Mouse (Mus musculus) neural tube, embryonic 11.5 days (tissue): Measurements from ENCODE around the gene Zfp934. TPM values are rescaled to one million over a fixed set of nuclear protein-coding genes. Genes with fewer than 3 reads are reported as not detected.
"Not testable (repeated sequence)": the region's sequence is repeated elsewhere in the genome, so short reads cannot be mapped to it uniquely, and the experiment has no call there.

Experiments
- ATAC-seq: fragments of 200-750 bp; cut with Nextera tagmentation; 2 replicates; pipeline ENCODE4 v1.8.0; 2017; ENCODE audit warnings: moderate number of reproducible peaks, mild to moderate bottlenecking, moderate TSS enrichment, moderate library complexity; ENCODE audit not compliant: insufficient read depth, low FRiP score, low TSS enrichment
- DNase-seq: peaks from one replicate; pipeline ENCODE4 v3.0.0-alpha.2; 2015; ENCODE audit warnings: low spot score
- H3K27ac ChIP-seq: fragments of 300-500 bp; sonication (generic); 2 replicates; pipeline ENCODE4 v1.5.1; 2014; ENCODE audit warnings: low read depth, mild to moderate bottlenecking, low read length
- H3K27me3 ChIP-seq: fragments of 300-500 bp; sonication (generic); 2 replicates; pipeline ENCODE4 v1.6.1; 2014; ENCODE audit warnings: mild to moderate bottlenecking, low read length, mixed read lengths; ENCODE audit not compliant: control insufficient read depth, insufficient read depth
- H3K36me3 ChIP-seq: fragments of 300-500 bp; sonication (generic); 2 replicates; pipeline ENCODE4 v1.6.1; 2014; ENCODE audit warnings: mild to moderate bottlenecking, low read length, moderate library complexity, mixed read lengths; ENCODE audit not compliant: control insufficient read depth, insufficient read depth
- H3K4me1 ChIP-seq: fragments of 300-500 bp; sonication (generic); 2 replicates; pipeline ENCODE4 v1.6.1; 2014; ENCODE audit warnings: low read length, mixed read lengths; ENCODE audit not compliant: control insufficient read depth, insufficient read depth
- H3K4me2 ChIP-seq: fragments of 300-500 bp; sonication (generic); 2 replicates; pipeline ENCODE4 v1.6.1; 2014; ENCODE audit warnings: low read depth, mild to moderate bottlenecking, moderate library complexity
- H3K4me3 ChIP-seq: fragments of 300-500 bp; sonication (generic); 2 replicates; pipeline ENCODE4 v1.5.1; 2014; ENCODE audit warnings: low read depth, low read length
- H3K9ac ChIP-seq: fragments of 300-500 bp; sonication (generic); 2 replicates; pipeline ENCODE4 v1.6.1; 2014; ENCODE audit warnings: mild to moderate bottlenecking, low read length
- H3K9me3 ChIP-seq: fragments of 300-500 bp; sonication (generic); 2 replicates; pipeline ENCODE4 v1.6.1; 2016; ENCODE audit warnings: low read length; ENCODE audit not compliant: control insufficient read depth
- WGBS: fragments of 180-500 bp; shearing (Covaris S2); extraction: QIAGEN DNeasy Blood & Tissue Kit; methylation state at CpG from one replicate; pipeline ENCODE4 v1.1.7; 2014; 5-methylcytosine and 5-hydroxymethylcytosine counted together
- polyA plus RNA-seq: library from polyadenylated mRNA; unstranded; fragments of >200 nt; fragmentation: Nextera tagmentation; extraction: Ambion mirVana; gene quantifications from 2 replicates; pipeline ENCODE4 v1.2.1, GENCODE M21; 2014

Gene Zfp934
- 20.0 and 24.7 TPM in 2 replicates for polyA plus RNA-seq

DNA sequence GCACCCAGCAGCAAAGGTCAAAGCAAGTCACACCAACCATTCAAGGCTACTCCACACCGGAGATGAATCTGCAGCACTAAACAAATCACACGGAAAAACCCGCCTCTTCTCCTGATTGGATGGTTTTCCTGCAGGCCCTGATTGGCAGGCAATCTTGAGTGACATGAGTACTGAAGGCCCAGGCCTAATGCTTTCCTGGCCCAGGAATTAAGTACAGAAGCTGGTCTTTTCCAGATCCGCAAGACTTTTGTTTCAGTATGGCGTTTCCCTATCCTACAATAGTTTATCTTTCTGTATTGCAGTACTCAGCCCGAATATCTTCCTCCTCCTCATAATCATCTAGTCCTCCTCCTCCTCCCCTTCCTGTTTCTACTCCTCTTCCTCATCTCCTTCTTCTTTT lies at the start of gene Zfp934:
TSS of gene Zfp934 (minus strand) at position 101 of the 400 bp plus-strand sequence.
- not testable (repeated sequence) for H3K9ac ChIP-seq, H3K4me3 ChIP-seq, H3K36me3 ChIP-seq, H3K4me1 ChIP-seq, H3K27me3 ChIP-seq, H3K27ac ChIP-seq, H3K9me3 ChIP-seq, ATAC-seq, DNase-seq, H3K4me2 ChIP-seq
- WGBS: 89% methylated on average over 3 of the region's 6 CpGs

DNA sequence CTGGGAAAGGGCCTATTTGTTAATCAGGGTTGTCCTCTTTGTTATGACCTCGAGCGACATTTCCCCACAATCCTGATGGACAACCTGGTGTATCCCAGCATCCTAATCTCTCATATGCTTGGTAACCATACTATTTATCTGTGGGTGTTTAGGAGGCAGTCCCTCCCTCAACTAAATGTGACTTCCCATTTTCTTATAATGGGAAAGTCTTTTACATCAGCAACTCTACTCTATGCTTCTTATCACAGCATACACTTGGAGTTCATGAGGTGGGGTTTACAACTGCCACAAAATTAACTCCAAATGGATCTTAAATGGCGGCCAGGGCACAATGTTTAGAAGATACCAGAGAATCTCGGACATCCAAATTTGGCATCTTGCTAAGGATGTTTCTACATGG lies 46.5 kb upstream of the Zfp934 start:
- not testable (repeated sequence) for H3K9me3 ChIP-seq, H3K27ac ChIP-seq, H3K9ac ChIP-seq, H3K36me3 ChIP-seq, ATAC-seq, DNase-seq, H3K4me1 ChIP-seq, H3K4me3 ChIP-seq, H3K4me2 ChIP-seq, H3K27me3 ChIP-seq
- WGBS: 93% methylated on average over 4 of the region's 4 CpGs

DNA sequence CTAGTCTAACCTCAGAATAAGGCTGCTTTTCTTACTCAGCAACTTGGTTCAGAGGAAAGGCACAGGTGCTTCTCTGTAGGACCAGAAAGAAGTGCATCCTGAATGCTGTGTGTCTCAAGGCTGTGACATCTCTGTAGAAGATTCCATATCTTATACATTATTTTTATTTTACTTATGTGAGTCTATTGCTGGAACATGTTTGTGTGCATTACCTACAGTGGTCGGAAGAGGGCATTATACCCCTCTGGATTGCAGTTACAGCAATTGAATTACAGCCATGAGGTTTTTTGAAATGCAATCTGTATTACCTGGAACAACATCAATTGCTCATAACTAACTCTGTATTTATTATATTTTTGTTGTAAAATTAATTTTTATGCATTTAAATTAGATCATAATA lies 9.3 kb downstream of the Zfp934 start:
- not testable (repeated sequence) for H3K4me2 ChIP-seq, H3K4me1 ChIP-seq, H3K9me3 ChIP-seq, H3K27me3 ChIP-seq, ATAC-seq, DNase-seq, H3K36me3 ChIP-seq, H3K4me3 ChIP-seq, H3K9ac ChIP-seq, H3K27ac ChIP-seq
- WGBS: 31% methylated on average over 1 of the region's 1 CpGs

DNA sequence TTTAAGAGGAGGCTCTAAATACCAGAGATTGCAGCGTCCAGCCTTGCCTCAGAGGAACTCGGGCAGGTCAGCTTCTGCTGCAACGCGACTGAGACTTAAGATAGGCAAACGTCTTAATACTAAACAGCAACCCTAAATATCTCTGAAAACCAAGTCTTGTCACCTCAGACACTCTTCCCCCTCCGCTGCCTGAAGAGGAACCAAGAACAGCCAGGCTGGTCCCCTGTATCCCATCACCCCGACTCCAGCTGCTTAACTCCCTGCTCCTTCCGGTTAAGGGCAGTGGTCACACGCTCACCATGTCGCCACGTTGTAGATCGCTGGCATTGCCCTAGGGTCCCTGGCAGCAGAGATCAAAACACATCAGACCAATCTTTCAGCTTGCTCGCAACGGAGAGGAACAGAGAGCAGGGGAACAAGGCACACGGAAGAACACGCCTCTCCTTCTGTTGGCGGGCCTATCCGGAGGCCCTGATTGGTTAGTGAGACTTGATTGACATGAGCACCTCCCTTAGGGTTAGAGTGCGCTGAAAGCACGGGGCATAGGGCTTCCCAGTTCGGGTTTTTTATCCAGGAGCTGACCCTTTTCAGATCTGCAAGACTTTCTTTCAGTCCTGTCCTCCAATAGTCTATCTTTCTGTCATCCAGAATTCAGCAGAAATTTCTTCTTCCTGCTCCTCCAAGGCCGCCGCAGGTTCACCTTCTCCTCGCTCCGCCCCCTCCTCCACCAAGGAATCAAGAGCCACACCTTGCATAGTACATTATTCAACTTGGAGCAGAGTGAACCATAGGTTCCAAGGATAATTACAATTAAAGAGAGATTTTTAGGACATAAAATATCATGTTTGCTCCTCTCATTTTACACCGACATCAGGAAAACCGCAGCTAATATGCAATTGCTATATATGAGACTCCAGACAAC lies 12.5 kb downstream of the Zfp934 start, which contains the start of gene Zfp935:
TSS of gene Zfp935 (minus strand) at position 323 of the 922 bp plus-strand sequence.
- WGBS: 5% methylated on average over 25 of the region's 27 CpGs
- H3K4me3 ChIP-seq: peak within 1 kb of the TSS; percentile 38
- DNase-seq: peak; percentile 30
- 0 out of 2 replicates have a peak, but pooled peaks have one; percentile 45 for ATAC-seq
- not testable (repeated sequence) for H3K27me3 ChIP-seq, H3K9me3 ChIP-seq, H3K36me3 ChIP-seq, H3K4me1 ChIP-seq, H3K27ac ChIP-seq
- H3K4me2 ChIP-seq: peak within 1 kb of the TSS; percentile 25
- peak within 1 kb of the TSS; percentile 52; the same call in 1 of the 2 replicates for H3K9ac ChIP-seq

DNA sequence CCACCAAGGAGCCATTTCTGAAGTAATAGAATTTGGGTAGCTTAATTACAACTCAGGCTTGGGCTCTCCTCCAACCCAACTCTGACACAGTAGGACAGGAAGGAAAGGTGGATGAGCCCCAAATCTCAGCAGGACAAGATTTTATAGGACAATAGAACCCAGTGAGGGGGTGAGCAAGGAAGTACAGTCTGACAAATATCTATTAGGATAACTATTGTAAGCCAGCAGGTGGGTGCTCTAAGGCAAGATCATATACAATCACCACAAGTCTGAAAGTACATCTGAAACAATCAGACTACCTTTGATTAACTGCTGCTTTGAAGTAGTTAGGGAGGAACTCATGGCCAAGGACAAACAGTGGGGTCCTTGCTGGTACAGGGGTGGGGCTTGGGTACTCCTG lies 40.9 kb downstream of the Zfp934 start:
- H3K9ac ChIP-seq, H3K9me3 ChIP-seq, H3K4me3 ChIP-seq, H3K36me3 ChIP-seq, H3K4me2 ChIP-seq, H3K4me1 ChIP-seq, H3K27ac ChIP-seq, ATAC-seq, DNase-seq, H3K27me3 ChIP-seq: not testable (repeated sequence)

DNA sequence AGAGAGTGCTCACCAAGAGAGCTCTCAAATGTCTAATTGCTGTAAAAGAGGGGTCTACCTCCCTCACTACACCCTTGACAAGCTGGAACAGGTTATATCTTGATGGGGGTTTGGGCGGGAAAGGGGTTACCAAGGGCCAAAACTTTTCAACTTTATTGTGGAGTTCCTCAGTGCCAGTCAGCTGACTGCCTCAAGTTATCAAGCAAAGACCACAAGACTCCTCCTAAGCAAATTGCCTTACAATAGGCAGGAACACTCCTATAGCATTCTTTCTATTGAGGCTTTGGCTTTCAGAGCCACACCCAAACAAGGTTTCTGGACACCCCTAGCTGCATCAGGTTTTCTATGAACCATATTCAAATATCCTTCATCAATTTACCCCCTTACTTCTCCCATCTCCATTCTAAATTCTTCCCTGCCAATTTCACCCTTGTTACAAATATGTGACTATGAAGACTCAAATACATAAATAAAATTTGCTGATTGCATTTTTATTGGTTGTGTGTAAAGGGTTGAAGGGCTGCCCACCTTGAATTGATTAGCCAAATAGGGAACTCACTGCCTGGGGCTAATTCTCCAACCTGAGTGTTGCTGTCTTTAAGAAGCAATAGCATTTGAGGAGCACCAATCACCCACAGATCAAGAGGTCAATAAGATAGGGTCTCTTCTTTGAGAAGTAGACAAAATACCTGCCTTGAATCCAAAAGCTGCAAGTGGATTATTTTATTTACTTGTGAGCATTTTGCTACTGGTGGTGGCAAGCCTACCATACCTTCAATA lies 60.2 kb downstream of the Zfp934 start:
- H3K9me3 ChIP-seq, ATAC-seq, H3K27ac ChIP-seq, H3K4me1 ChIP-seq, H3K36me3 ChIP-seq, H3K27me3 ChIP-seq, H3K4me2 ChIP-seq, H3K4me3 ChIP-seq, H3K9ac ChIP-seq, DNase-seq: not testable (repeated sequence)
- WGBS: 88% methylated on average over 1 of the region's 1 CpGs

DNA sequence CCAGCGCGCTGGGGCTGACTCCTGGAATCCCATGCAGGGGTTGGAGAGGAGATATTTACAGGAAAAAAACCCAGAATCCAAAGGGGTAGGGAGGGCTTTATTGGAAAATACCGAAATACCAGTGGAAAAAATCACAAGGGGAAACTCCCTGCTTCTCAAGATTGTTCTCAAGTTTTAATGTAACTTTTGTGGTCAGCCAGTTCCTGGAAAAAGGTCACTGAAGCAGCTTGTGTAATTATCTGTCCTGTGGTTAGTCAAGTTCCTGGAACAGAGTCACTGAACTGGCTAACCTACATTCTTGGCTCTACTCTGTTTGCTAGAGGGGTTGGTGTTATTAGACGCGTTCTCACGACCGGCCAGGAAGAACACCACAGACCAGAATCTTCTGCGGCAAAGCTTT lies 98.3 kb downstream of the Zfp934 start:
- H3K27ac ChIP-seq, H3K27me3 ChIP-seq, H3K9me3 ChIP-seq, H3K4me1 ChIP-seq, ATAC-seq, H3K4me2 ChIP-seq, H3K36me3 ChIP-seq, H3K9ac ChIP-seq, DNase-seq, H3K4me3 ChIP-seq: not testable (repeated sequence)
- WGBS: 95% methylated on average over 8 of the region's 8 CpGs

DNA sequence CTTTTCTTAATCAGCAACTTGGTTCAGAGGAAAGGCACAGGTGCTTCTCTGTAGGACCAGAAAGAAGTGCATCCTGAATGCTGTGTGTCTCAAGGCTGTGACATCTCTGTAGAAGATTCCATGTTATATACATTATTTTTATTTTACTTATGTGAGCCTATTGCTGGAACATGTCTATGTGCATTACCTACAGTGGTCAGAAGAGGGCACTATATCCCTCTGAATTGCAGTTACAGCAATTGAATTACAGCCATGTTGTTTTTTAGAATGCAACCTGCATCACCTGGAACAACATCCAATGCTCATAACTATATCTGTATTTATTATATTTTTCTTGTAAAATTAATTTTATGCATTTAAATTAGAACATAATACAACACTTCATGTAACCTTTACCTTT lies 101.1 kb downstream of the Zfp934 start:
- H3K27ac ChIP-seq, H3K9ac ChIP-seq, ATAC-seq, H3K4me1 ChIP-seq, H3K36me3 ChIP-seq, H3K4me2 ChIP-seq, H3K9me3 ChIP-seq, DNase-seq, H3K4me3 ChIP-seq, H3K27me3 ChIP-seq: not testable (repeated sequence)
